ENCODE assay signal across 11 mouse cellular contexts in genomic region chr1:59550996-59551395, GRCm38 (mm10). TPM values are rescaled to one million over a fixed set of nuclear protein-coding genes. Genes with fewer than 3 reads are reported as not detected.
"Had no signal": no experiment of that assay in that cellular context is flagged by ENCODE, and none has a peak within 500 bp of the region (broad histone marks: within the 10 kb centered on the region; RNA-seq: fewer than 3 reads in every experiment).

No protein-coding gene starts in this region.

- ATAC-seq: liver, postnatal 0 days had no signal

- H3K9me3 ChIP-seq: kidney, embryonic 15.5 days; limb, embryonic 12.5 days; liver, embryonic 13.5 days; lung, embryonic 15.5 days had no signal

- DNase-seq: kidney, adult 11 months; layer of hippocampus, adult 9-11 months; layer of hippocampus, postnatal 36 days; liver; liver, embryonic 13.5 days; liver, postnatal 0 days; right cerebral cortex, postnatal 25 days; thymus, postnatal 14 days had no signal

- H3K4me2 ChIP-seq: kidney, embryonic 15.5 days; limb, embryonic 12.5 days; liver, embryonic 13.5 days; lung, embryonic 15.5 days had no signal

- H3K4me3 ChIP-seq: kidney, embryonic 15.5 days; limb, embryonic 12.5 days; liver, embryonic 13.5 days; lung, embryonic 15.5 days had no signal

- H3K9ac ChIP-seq: kidney, embryonic 15.5 days; limb, embryonic 12.5 days; liver, embryonic 13.5 days; liver, postnatal 0 days; lung, embryonic 15.5 days had no signal

- H3K27me3 ChIP-seq: kidney, embryonic 15.5 days; limb, embryonic 12.5 days; lung, embryonic 15.5 days had no signal

- H3K27ac ChIP-seq: limb, embryonic 12.5 days; liver, embryonic 13.5 days; lung, embryonic 15.5 days had no signal

- H3K36me3 ChIP-seq: kidney, embryonic 15.5 days; limb, embryonic 12.5 days; liver, embryonic 13.5 days; lung, embryonic 15.5 days had no signal

RNA-seq across cellular contexts. Expression of gene Gm973, which starts 34.9 kb away (rescaled TPM):
- polyA plus RNA-seq: liver, postnatal 0 days had no signal
